Mouse (Mus musculus) megakaryocyte, embryonic 14.5 days (primary cell): ENCODE data around the gene Sacm1l. TPM values are rescaled to one million over a fixed set of nuclear protein-coding genes. Genes with fewer than 3 reads are reported as not detected.

ENCODE experiments used
- H3K27me3 ChIP-seq: replicated peaks from 2 replicates; pipeline ENCODE3; 2012; ENCODE audit warnings: inconsistent platforms
- H3K36me3 ChIP-seq: replicated peaks from 2 replicates; pipeline ENCODE3; 2012; ENCODE audit warnings: low read length, inconsistent platforms, mixed read lengths
- H3K4me1 ChIP-seq: 2 replicates; pipeline ENCODE4 v1.6.1; 2012; ENCODE audit warnings: inconsistent platforms
- H3K4me3 ChIP-seq: replicated peaks from 2 replicates; pipeline ENCODE3; 2012; ENCODE audit warnings: moderate library complexity, mild to moderate bottlenecking, inconsistent platforms
- H3K9me3 ChIP-seq: 2 replicates; pipeline ENCODE4 v1.6.1; 2012; ENCODE audit warnings: inconsistent platforms
- FLI1 ChIP-seq: IDR thresholded peaks from 2 replicates; pipeline ENCODE4 v1.6.1; 2012; ENCODE audit warnings: low read length, inconsistent platforms, mixed read lengths
- GATA1 ChIP-seq: IDR thresholded peaks from 3 replicates; pipeline ENCODE4 v1.6.1; 2012; ENCODE audit warnings: mixed read lengths, low read length, inconsistent platforms, borderline replicate concordance
- polyA plus RNA-seq: library from polyadenylated mRNA; stranded (reverse); fragments of >175 nt; gene quantifications from 2 replicates; pipeline ENCODE4 v1.2.3, GENCODE M21; 2012; ENCODE audit warnings: low replicate concordance; ENCODE audit not compliant: insufficient read depth

Sacm1l gene
- polyA plus RNA-seq, 1 experiment = 1.2 TPM

DNA sequence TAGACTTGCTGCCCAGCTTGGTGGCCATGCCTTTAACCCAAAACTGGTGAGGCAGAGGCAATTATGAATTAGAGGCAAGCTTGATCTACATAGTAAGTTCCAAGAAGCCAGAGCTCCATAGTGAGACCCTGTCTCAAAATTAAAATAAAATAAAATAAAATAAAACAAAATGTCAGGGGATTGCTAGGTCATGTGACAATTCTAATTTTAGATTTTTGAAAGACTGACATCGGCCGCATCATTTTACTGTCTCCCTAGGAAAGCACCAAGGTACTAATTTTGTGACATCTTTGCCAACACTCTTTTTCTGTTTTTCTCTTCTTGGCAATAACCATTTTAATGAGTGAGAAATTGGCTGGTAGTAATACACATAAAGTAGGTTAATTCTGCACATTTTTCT, 7.1 kb downstream of the Sacm1l start:
- peaks cover 42% of the 10 kb centered on the region for H3K36me3 ChIP-seq
- TF ChIP-seq GATA1 (no peak), FLI1 (no peak)
- no peaks in the 10 kb centered on the region for H3K27me3 ChIP-seq
- no peak overlapping the region for H3K4me3 ChIP-seq
- peaks cover 78% of the 10 kb centered on the region for H3K4me1 ChIP-seq
- no peaks in the 10 kb centered on the region for H3K9me3 ChIP-seq

- peak overlapping the region; percentile 47 for H3K4me3 ChIP-seq
- H3K27me3 ChIP-seq = no peaks in the 10 kb centered on the region
- H3K36me3 ChIP-seq = peaks cover 54% of the 10 kb centered on the region
- H3K4me1 ChIP-seq = peaks cover 63% of the 10 kb centered on the region
- TF ChIP-seq GATA1 (no peak), FLI1 (no peak)
- no peaks in the 10 kb centered on the region for H3K9me3 ChIP-seq
Observed at GRCm38 (mm10) chr9:123538189-123538588, 8.6 kb downstream of the Sacm1l start.

- TF ChIP-seq GATA1 (no peak), FLI1 (no peak)
- Histone ChIP-seq H3K9me3 (no peaks in the 10 kb centered on the region), H3K4me3 (no peak overlapping the region), H3K27me3 (no peaks in the 10 kb centered on the region), H3K4me1 (peaks cover 64% of the 10 kb centered on the region), H3K36me3 (peaks cover 58% of the 10 kb centered on the region)
Observed at GRCm38 (mm10) chr9:123539093-123539492, 9.5 kb downstream of the Sacm1l start.

DNA sequence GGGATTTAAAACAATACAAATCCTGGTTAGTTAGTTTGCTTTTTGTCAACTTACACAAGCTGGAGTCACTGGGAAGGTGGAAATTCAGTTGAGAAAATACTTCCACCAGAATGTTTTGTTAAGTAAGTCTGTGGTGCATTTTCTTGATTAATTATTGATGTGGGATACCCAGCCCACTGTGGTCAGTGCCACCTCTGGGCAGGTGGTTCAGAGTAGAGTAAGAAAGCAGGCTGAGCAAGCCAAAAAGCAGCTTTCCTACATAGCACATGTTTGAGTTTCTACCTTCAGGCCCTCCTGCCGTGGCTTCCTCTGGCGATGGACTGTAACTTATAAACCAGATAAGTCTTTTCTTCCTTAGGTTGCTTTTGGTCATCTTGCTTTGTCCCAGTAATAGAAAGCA, 10.3 kb downstream of the Sacm1l start:
- TF ChIP-seq GATA1 = no peak
- no peak for TF ChIP-seq FLI1
- H3K36me3 ChIP-seq = peaks cover 59% of the 10 kb centered on the region
- H3K27me3 ChIP-seq = no peaks in the 10 kb centered on the region
- H3K4me3 ChIP-seq = no peak overlapping the region
- peaks cover 57% of the 10 kb centered on the region for H3K4me1 ChIP-seq
- no peaks in the 10 kb centered on the region for H3K9me3 ChIP-seq

- Histone ChIP-seq H3K4me3 (no peak overlapping the region), H3K4me1 (no peaks in the 10 kb centered on the region; the same call in 1 of the 2 replicates), H3K9me3 (no peaks in the 10 kb centered on the region), H3K27me3 (no peaks in the 10 kb centered on the region), H3K36me3 (peaks cover 99% of the 10 kb centered on the region)
- TF ChIP-seq FLI1 = no peak
- TF ChIP-seq GATA1 = no peak
Observed at GRCm38 (mm10) chr9:123554599-123554998, 25.0 kb downstream of the Sacm1l start.

- Histone ChIP-seq H3K36me3 (peaks cover 77% of the 10 kb centered on the region), H3K9me3 (no peaks in the 10 kb centered on the region), H3K4me3 (no peak overlapping the region), H3K4me1 (no peaks in the 10 kb centered on the region), H3K27me3 (no peaks in the 10 kb centered on the region)
- TF ChIP-seq FLI1 (no peak), GATA1 (no peak)
Observed at GRCm38 (mm10) chr9:123577360-123578192, 48.0 kb downstream of the Sacm1l start.

- H3K4me1 ChIP-seq = peaks cover 8% of the 10 kb centered on the region
- H3K27me3 ChIP-seq = no peaks in the 10 kb centered on the region
- TF ChIP-seq FLI1 = no peak
- TF ChIP-seq GATA1 = no peak
- peaks cover 93% of the 10 kb centered on the region for H3K36me3 ChIP-seq
- H3K9me3 ChIP-seq = no peaks in the 10 kb centered on the region
- H3K4me3 ChIP-seq = no peak overlapping the region
Observed at GRCm38 (mm10) chr9:123589240-123589910, 59.8 kb downstream of the Sacm1l start.

DNA sequence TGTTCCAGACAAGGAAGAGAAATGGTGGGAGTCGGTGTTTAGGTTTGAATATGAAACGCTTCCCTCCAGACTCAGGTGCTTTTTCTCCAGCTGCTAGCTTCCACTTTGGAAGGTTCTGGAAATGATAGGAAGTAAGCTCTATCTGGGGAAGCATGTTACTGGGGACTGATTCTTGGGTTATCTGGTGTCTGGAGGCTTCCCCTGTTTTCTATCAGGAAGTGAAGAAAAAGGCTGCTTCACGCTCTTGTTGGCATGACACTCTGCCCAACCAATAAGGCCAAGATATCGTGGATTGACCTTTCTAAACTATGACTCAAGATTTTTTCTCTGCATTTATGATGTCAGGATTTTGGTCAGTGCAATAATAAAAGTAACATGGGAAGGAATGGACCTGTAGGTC, 65.6 kb downstream of the Sacm1l start:
- Histone ChIP-seq H3K36me3 (peaks cover 63% of the 10 kb centered on the region), H3K27me3 (no peaks in the 10 kb centered on the region), H3K4me1 (peaks cover 27% of the 10 kb centered on the region), H3K9me3 (no peaks in the 10 kb centered on the region), H3K4me3 (no peak overlapping the region)
- TF ChIP-seq GATA1 = no peak
- TF ChIP-seq FLI1 = no peak

DNA sequence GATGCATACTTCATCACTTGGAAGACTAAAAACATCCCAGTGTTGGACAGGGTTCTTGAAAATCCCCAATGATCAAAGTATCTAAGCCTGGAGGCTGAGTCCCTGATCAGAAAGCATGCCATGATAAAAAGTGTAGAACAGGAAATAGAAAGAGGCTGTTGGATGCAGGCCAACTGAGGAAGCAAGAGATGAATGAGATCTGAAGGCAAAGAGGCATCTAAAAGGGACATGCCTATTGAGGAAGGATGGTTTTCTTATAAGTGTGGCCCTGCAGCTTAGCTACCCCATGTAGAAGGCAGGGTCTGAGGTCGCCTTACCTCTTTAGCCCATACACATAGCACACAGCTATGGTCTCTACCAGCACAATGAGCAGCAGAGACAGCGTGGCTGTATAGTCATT, 67.4 kb downstream of the Sacm1l start:
- TF ChIP-seq GATA1 (no peak), FLI1 (no peak)
- Histone ChIP-seq H3K9me3 (no peaks in the 10 kb centered on the region), H3K36me3 (peaks cover 46% of the 10 kb centered on the region), H3K4me3 (no peak overlapping the region), H3K4me1 (peaks cover 27% of the 10 kb centered on the region), H3K27me3 (no peaks in the 10 kb centered on the region)

GRCm38 (mm10) chr9:123597376-123597775, 67.8 kb downstream of the Sacm1l start:
- no peak overlapping the region for H3K4me3 ChIP-seq
- peaks cover 27% of the 10 kb centered on the region for H3K4me1 ChIP-seq
- H3K9me3 ChIP-seq = no peaks in the 10 kb centered on the region
- TF ChIP-seq FLI1 = no peak
- no peak for TF ChIP-seq GATA1
- no peaks in the 10 kb centered on the region for H3K27me3 ChIP-seq
- H3K36me3 ChIP-seq = peaks cover 44% of the 10 kb centered on the region
